Comparison of ENCODE assay signal across 8 mouse cellular contexts in genomic region chr11:58978027-58978705, GRCm38 (mm10). TPM values are rescaled to one million over a fixed set of nuclear protein-coding genes. Genes with fewer than 3 reads are reported as not detected.
DNase-seq lines count a peak whose midpoint lies in the region; ATAC-seq and TF ChIP-seq lines count a peak whose summit lies in the region.

Gene Trim11 (plus strand): TSS chr11:58978093.

- no peak for TF ChIP-seq CTCF in olfactory bulb, adult 2 months (IDR thresholded peaks at IDR 0.05; ENCODE audit: insufficient read depth, low read depth, low read length)

- TF ChIP-seq POLR2A in olfactory bulb, adult 2 months (IDR thresholded peaks at IDR 0.05; ENCODE audit: insufficient read depth, low read depth, low read length): peak; percentile 50; the same call in 1 of the 2 replicates

- H3K27ac ChIP-seq in forebrain, embryonic 11.5 days (ENCODE audit: low read depth, low read length): 0 out of 2 replicates have a peak within 1 kb of the TSS, but pooled peaks have one; percentile 41
- peak within 1 kb of the TSS; percentile 52 for H3K27ac ChIP-seq in lung, embryonic 15.5 days
- peak within 1 kb of the TSS; percentile 12; the same call in 1 of the 2 replicates for H3K27ac ChIP-seq in olfactory bulb, adult 2 months (ENCODE audit: insufficient read depth, low read depth, low read length)

- peak within 1 kb of the TSS; percentile 94 for H3K4me3 ChIP-seq in forebrain, embryonic 11.5 days (ENCODE audit: low read depth, low read length)
- peak within 1 kb of the TSS; percentile 96 for H3K4me3 ChIP-seq in lung, embryonic 15.5 days
- peak within 1 kb of the TSS; percentile 68 for H3K4me3 ChIP-seq in olfactory bulb, adult 2 months (ENCODE audit: insufficient read depth, low read depth, low read length)

- no peaks in the 10 kb centered on the region for H3K9me3 ChIP-seq in forebrain, embryonic 11.5 days (ENCODE audit: control insufficient read depth, low read length)
- no peaks in the 10 kb centered on the region for H3K9me3 ChIP-seq in lung, embryonic 15.5 days

- H3K4me2 ChIP-seq in forebrain, embryonic 11.5 days (ENCODE audit: low read depth, low read length, severe bottlenecking): peak within 1 kb of the TSS; percentile 96
- H3K4me2 ChIP-seq in lung, embryonic 15.5 days: peak within 1 kb of the TSS; percentile 92

- H3K9ac ChIP-seq in forebrain, embryonic 11.5 days (ENCODE audit: low read length): peak within 1 kb of the TSS; percentile 93
- peak within 1 kb of the TSS; percentile 93 for H3K9ac ChIP-seq in lung, embryonic 15.5 days

- H3K4me1 ChIP-seq in forebrain, embryonic 11.5 days (replicated peaks; ENCODE audit: control insufficient read depth, insufficient read depth, low read length): peaks cover 14% of the 10 kb centered on the region; the same call in 1 of the 2 replicates
- H3K4me1 ChIP-seq in lung, embryonic 15.5 days: peaks cover 34% of the 10 kb centered on the region
- H3K4me1 ChIP-seq in olfactory bulb, adult 2 months (ENCODE audit: control insufficient read depth, insufficient read depth, low read length): peaks cover 40% of the 10 kb centered on the region

- ATAC-seq in forebrain, embryonic 11.5 days (replicated peaks; ENCODE audit: low FRiP score): peak; percentile 78
- ATAC-seq in lung, embryonic 15.5 days (ENCODE audit: borderline replicate concordance, extremely low read depth, low FRiP score, low TSS enrichment): peak; percentile 72; the same call in 1 of the 2 replicates

- H3K27me3 ChIP-seq in forebrain, embryonic 11.5 days (ENCODE audit: control insufficient read depth, insufficient read depth, low read length): no peaks in the 10 kb centered on the region
- H3K27me3 ChIP-seq in lung, embryonic 15.5 days: no peaks in the 10 kb centered on the region

- DNase-seq in ES-CJ7 (ENCODE audit: low read depth, low spot score): peak; percentile 71
- peak; percentile 88 for DNase-seq in brain, adult 2 months (ENCODE audit: low read depth, low spot score)
- peak; percentile 74 for DNase-seq in forebrain, embryonic 11.5 days (ENCODE audit: low spot score)
- no peak for DNase-seq in heart, postnatal 25 days (ENCODE audit: low spot score)
- no peak for DNase-seq in large intestine, adult 2 months (ENCODE audit: low read depth, low spot score)
- peak; percentile 69 to 77 for DNase-seq in thymus, postnatal 10 days (ENCODE audit: low spot score in 2 of 2)

- no peaks in the 10 kb centered on the region; the same call in 1 of the 2 replicates for H3K36me3 ChIP-seq in forebrain, embryonic 11.5 days (ENCODE audit: control insufficient read depth, insufficient read depth, low read length)
- H3K36me3 ChIP-seq in lung, embryonic 15.5 days: peaks cover 12% of the 10 kb centered on the region; the same call in 1 of the 2 replicates

- under 1% methylated on average over 64 of the region's 64 CpGs for WGBS in forebrain, embryonic 11.5 days
- under 1% methylated on average over 64 of the region's 64 CpGs for WGBS in large intestine, adult 2 months
- WGBS in lung, embryonic 15.5 days: under 1% methylated on average over 64 of the region's 64 CpGs
- under 1% methylated on average over 64 of the region's 64 CpGs for WGBS in olfactory bulb, adult 2 months

- intact Hi-C loops in heart, postnatal 25 days (cut with DNase I): no loop called here

RNA-seq across cellular contexts. Expression of gene Trim11, which starts in this region (rescaled TPM):
- 17.3 and 20.5 TPM in 2 replicates for polyA plus RNA-seq in forebrain, embryonic 11.5 days (2014; fragmentation: Nextera tagmentation; extraction: Ambion mirVana)
- 10 to 100 TPM; 14.8 to 15.5 TPM for total RNA-seq in heart, postnatal 25 days (2021)
- polyA plus RNA-seq in large intestine, adult 2 months (2012; rRNA removed): 15.4 and 21.9 TPM in 2 replicates
- 19.9 and 22.9 TPM in 2 replicates for polyA plus RNA-seq in lung, embryonic 15.5 days (2015; fragmentation: Nextera tagmentation; extraction: Ambion mirVana)
- polyA plus RNA-seq in olfactory bulb, adult 2 months (2012; ENCODE audit: insufficient read depth, insufficient read length, low replicate concordance, missing spikeins): not detected in 2 replicates

Comparison
In these comparisons a context has a peak if more than half of its experiments do, and no peak if none do; other contexts are left out.
1. RNA of gene Trim11 (polyA plus RNA-seq): 19.9 to 22.9 TPM in lung, embryonic 15.5 days, 17.3 to 20.5 TPM in forebrain, embryonic 11.5 days and 15.4 to 21.9 TPM in large intestine, adult 2 months; not detected in olfactory bulb, adult 2 months; every median in the first group is over 10 times any median in the second.
2. DNase-seq: peak in ES-CJ7 (single experiment), brain, adult 2 months (single experiment), forebrain, embryonic 11.5 days (single experiment) and thymus, postnatal 10 days (2 of 2); none in heart, postnatal 25 days (single experiment) and large intestine, adult 2 months (single experiment).
3. Peak in every context shown above with its lines, with median percentiles within 50 percentile points of each other: H3K27ac ChIP-seq and H3K4me3 ChIP-seq.